Comparison of ENCODE assay signal across 1 mouse cellular context in the genomic region with DNA sequence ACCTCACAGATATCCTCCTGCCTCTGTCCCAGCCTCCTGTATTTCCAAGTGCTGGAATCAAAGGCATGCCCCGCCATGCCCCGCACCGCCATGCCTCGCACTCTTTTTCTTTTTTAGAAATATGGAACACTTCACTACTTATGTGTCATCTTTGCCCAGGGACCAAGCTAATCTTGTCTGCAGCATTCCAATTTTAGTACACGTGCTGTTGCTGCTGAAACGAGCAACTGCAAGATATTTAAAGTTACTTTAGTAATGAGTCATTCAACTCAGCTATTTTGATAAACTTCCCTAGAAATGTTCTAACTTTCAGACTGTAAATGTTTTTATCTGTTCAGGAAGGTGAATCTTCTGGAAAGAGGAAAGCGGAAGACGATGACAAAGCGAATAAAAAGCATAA.
TF ChIP-seq lines count a peak whose summit lies in the region.

No protein-coding gene starts in this region.

TF ChIP-seq in ES-E14, 5 proteins besides CTCF, POLR2A, EP300 and RAD21 (continued from another document):
- TF ChIP-seq MAFK (IDR thresholded peaks at IDR 0.05; ENCODE audit: insufficient read depth, low read depth, low read length): no peak
